Mouse (Mus musculus) colon, adult 2 months (tissue): ENCODE results near the gene Cstb. TPM values are rescaled to one million over a fixed set of nuclear protein-coding genes. Genes with fewer than 3 reads are reported as not detected.

Experiments
- polyA plus RNA-seq: library from polyadenylated mRNA; depleted of rRNA; stranded (reverse); fragments of >200 nt; gene quantifications from 2 replicates; pipeline ENCODE4 v1.2.3, GENCODE M21; 2012; rRNA removed

Gene Cstb
- polyA plus RNA-seq, result 47.4 and 50.8 TPM in 2 replicates

DNA sequence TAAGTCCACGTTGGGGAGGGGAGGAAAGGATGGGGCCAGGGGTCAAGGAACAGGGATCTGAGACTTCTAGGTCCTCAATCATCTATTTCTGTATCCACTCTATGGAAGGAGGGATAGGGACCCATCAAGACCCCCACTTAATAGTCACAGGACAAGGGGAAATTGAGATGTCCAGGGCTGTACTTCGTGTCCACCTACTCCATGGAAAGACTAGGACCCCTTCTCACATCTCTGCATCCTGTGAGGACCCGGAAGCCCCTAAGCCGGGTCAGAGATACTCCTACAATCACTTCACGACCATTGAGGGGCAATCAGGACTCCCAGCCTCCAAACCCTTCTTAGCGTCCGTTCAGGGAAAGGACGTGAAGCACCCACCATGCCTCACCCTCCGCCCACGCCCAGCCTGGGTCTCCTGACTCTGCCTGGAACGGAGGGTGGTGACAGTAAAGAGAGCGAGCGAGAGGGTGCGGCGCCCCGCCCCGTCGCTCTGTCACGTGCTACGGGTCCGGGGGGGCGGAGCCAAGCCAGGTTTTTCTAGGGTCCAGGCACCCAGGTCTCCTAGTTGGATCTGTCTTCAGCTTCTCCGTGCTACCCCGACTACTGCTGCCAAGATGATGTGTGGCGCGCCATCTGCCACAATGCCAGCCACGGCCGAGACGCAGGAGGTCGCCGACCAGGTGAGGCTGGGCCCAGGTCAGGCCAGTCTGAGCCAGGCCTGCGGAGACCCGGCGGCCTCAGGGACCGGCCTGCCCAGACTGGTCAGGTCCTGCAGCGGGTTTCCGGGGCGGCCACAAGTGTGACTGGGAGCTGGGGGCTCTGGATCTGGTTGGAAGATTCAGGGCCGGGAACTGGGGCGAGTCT is at the start of gene Cstb:
TSS of gene Cstb (plus strand) at position 489 of the 861 bp plus-strand sequence.

DNA sequence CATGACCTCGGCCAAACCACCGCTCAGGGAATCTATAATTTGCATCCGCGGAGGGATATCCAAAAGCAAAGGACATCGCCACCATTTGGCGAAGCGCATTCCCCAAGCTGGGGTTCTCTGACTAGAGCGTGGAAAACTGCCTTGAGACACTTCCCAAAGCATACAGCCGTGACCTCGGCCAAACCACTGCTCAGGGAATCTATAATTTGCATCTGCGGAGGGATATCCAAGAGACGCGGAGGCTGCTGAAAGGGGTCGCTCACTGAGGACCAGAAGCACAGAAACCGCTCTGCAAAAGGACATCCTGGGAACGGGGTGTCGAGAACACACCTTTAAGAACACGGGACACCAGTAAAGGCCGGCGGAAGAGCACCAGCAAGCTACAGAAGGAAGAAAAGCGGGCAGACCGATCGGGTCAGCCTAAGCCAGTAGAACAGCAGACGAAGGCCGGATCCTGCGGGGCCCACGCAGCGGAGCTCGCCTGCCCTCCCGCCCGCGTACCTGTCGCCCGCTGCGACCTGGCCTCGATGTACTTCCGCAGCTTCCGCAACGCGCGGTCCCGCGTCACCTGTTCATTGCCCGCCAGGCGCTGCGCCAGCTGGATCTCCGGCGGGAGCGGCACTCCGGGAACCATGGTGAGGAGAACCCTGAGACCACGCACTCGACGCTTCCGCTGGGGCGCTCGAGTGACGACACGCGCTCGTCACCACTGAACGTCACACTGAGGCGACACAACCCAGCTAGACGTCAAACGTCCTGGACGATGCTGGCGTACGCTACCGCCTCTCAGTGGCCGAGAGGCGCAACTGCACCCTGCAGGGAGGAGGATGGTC is 12.9 kb upstream of the Cstb start, which contains the start of gene Rrp1:
TSS of gene Rrp1 (minus strand) at position 725 of the 833 bp plus-strand sequence.

DNA sequence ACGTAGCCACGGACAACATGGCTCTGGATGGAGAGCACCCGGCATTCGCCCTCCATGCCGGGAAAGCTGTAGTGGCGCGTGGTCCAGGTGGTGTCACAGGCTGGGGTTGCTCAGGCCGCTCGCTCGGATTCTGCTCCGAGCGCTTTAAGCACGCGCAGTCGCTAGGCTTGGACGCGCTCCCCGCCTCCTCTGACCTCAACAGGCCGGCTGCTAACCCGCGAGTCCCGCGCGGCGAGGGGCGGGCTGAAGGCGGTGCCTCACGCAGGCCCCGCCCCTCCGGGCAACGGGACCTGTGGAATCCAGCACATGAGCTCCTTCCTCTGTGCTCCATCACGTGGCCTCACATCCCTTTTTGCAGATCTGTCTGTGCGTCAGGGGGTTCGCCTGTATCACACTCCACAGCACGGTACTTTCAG is 39.3 kb downstream of the Cstb start, which contains the start of gene Pdxk:
TSS of gene Pdxk (minus strand) at position 184 of the 416 bp plus-strand sequence.

Other genes with a start within 250 kb of the Cstb start
- 5.8 and 6.0 TPM in 2 replicates for gene Pwp2, start 240.5 kb upstream of the Cstb start, polyA plus RNA-seq
- gene Trappc10, start 181.0 kb upstream of the Cstb start, polyA plus RNA-seq, result 81.8 and 84.2 TPM in 2 replicates
- 127 and 148 TPM in 2 replicates for gene Agpat3, start 73.2 kb upstream of the Cstb start, polyA plus RNA-seq
- gene Rrp1, start 12.6 kb upstream of the Cstb start, polyA plus RNA-seq, result 44.3 and 50.3 TPM in 2 replicates
- gene Pdxk, start 39.3 kb downstream of the Cstb start, polyA plus RNA-seq, result 23.5 and 24.9 TPM in 2 replicates
- not detected in 2 replicates for gene Olfr1358, start 91.8 kb downstream of the Cstb start, polyA plus RNA-seq
- 71.7 and 105 TPM in 2 replicates for gene Ilvbl, start 148.7 kb downstream of the Cstb start, polyA plus RNA-seq
- gene Syde1, start 166.3 kb downstream of the Cstb start, polyA plus RNA-seq, result 14.0 and 15.5 TPM in 2 replicates
- not detected in 2 replicates for gene Olfr1357, start 192.4 kb downstream of the Cstb start, polyA plus RNA-seq